Mouse (Mus musculus): Measurements from ENCODE around the gene Nipal3.

DNA sequence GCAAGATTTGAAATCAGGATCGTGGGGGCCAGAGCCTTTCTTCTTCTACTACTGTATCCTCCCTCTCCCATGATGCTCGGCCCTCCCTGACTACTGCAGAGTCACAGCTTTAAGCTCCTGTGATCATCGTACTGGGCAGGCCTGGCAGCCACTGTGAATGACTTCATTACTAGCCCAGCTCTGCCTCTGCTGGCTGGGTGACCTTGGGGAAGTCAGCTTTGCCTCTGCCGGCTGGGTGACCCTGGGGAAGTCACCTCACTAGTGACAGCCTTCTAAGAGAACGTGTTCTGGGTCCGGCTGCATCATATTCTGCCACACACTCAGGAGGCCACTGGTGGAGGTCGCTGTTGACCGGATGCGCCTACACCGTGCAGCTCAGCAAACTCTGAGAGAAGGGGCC is 17.0 kb downstream of the Nipal3 start:
- TF ChIP-seq EP300 (IDR thresholded peaks at IDR 0.05; ENCODE audit: low read depth) (no peak), CTCF (IDR thresholded peaks at IDR 0.05; ENCODE audit: low read depth) (no peak)

All from liver, postnatal 0 days (tissue).